Mouse (Mus musculus) kidney, embryonic 15.5 days (tissue): ENCODE measurements at regions not wholly inside any gene's neighbourhood (a gene's known extent, or its start where the extent isn't known, plus 50 kb on each side); places are given as distances from the start of the nearest gene placed in this dataset.

Experiments used
- ATAC-seq: fragments of 200-750 bp; cut with Nextera tagmentation; replicated peaks from 2 replicates; pipeline ENCODE4 v1.8.0; 2017; ENCODE audit warnings: moderate TSS enrichment; ENCODE audit not compliant: low FRiP score
- H3K27ac ChIP-seq: fragments of 300-500 bp; sonication (generic); 2 replicates; pipeline ENCODE4 v1.5.1; 2015; ENCODE audit warnings: mild to moderate bottlenecking, inconsistent platforms
- H3K27me3 ChIP-seq: fragments of 300-500 bp; sonication (generic); 2 replicates; pipeline ENCODE4 v1.6.1; 2015; ENCODE audit warnings: inconsistent platforms
- H3K36me3 ChIP-seq: fragments of 300-500 bp; sonication (generic); 2 replicates; pipeline ENCODE4 v1.6.1; 2015; ENCODE audit warnings: inconsistent platforms
- H3K4me1 ChIP-seq: fragments of 300-500 bp; sonication (generic); 2 replicates; pipeline ENCODE4 v1.6.1; 2015; ENCODE audit warnings: inconsistent platforms
- H3K4me2 ChIP-seq: fragments of 300-500 bp; sonication (generic); 2 replicates; pipeline ENCODE4 v1.6.1; 2015; ENCODE audit warnings: moderate library complexity, mild to moderate bottlenecking, inconsistent platforms
- H3K4me3 ChIP-seq: fragments of 300-500 bp; sonication (generic); replicated peaks from 2 replicates; pipeline ENCODE4 v1.5.1; 2015; ENCODE audit warnings: mild to moderate bottlenecking, inconsistent platforms
- H3K9ac ChIP-seq: fragments of 300-500 bp; sonication (generic); 2 replicates; pipeline ENCODE4 v1.6.1; 2015; ENCODE audit warnings: mild to moderate bottlenecking, inconsistent platforms
- H3K9me3 ChIP-seq: fragments of 300-500 bp; sonication (generic); replicated peaks from 2 replicates; pipeline ENCODE4 v1.6.1; 2016; ENCODE audit warnings: inconsistent platforms
- WGBS: fragments of 180-500 bp; shearing (Covaris S2); methylation state at CpG from one replicate; pipeline ENCODE4 v1.1.7; 2015; ENCODE audit warnings: mixed read lengths; 5-methylcytosine and 5-hydroxymethylcytosine counted together

DNA sequence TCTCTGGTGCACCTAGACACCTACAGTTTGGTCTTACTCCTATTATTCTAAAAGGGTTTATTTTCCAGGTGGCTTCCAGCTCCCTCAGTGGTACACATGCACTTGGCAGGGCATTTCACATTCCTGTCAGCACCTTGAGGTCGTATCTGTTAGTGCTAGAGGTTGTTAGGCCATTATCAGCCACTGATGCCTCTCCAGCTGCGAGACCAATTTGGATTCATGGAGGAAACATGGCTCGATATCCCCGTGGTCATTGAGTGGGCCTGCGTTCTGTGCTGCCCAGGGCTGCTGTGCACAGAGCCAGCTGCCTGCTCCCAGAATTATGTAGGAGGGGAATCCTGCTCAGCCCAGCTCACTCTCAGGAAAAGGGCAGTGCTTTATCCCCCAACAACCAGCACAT lies 60.1 kb upstream of the Irx1 start:
- Histone ChIP-seq H3K9me3 (0 out of 2 replicates have a peak, but pooled peaks cover 2% of the 10 kb centered on the region), H3K27ac (no peak overlapping the region), H3K27me3 (0 out of 2 replicates have a peak, but pooled peaks cover 4% of the 10 kb centered on the region), H3K4me1 (no peaks in the 10 kb centered on the region; the same call in 1 of the 2 replicates), H3K4me2 (no peak overlapping the region), H3K9ac (no peak overlapping the region), H3K4me3 (no peak overlapping the region), H3K36me3 (no peaks in the 10 kb centered on the region)
- no peak for ATAC-seq
- 63% methylated on average over 5 of the region's 5 CpGs for WGBS

DNA sequence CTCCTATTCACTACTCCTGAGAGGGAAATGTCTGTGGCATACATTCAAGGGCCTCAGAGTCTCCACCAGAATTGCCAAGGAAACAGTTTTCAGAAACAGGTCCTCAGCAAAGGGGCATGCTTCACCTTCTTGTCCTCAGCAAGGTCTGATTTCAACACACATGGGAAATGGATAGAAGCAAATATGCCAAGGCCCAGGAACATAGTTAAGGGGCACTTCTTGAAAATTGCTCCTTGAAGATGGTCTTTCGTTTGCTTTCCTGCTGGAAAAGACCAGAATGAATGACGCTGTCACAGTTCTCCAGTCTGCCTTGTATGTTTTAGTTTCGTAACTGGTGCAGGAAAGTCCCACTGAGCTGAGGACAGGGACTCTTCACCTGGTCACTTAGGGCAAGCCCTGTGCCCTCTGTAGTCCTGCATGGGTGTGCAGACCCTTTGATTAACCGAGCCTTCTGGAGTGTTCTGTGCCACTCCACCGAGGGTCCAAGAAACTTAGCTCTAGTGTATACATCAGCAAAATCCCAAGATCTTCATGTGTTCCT lies 80.5 kb upstream of the Irx1 start:
- no peak overlapping the region for H3K4me3 ChIP-seq
- H3K9ac ChIP-seq, result no peak overlapping the region
- H3K27me3 ChIP-seq, result no peaks in the 10 kb centered on the region
- WGBS, result 85% methylated on average over 5 of the region's 5 CpGs
- no peak for ATAC-seq
- H3K36me3 ChIP-seq, result no peaks in the 10 kb centered on the region
- no peak overlapping the region for H3K4me2 ChIP-seq
- H3K4me1 ChIP-seq, result no peaks in the 10 kb centered on the region
- no peak overlapping the region for H3K27ac ChIP-seq
- no peaks in the 10 kb centered on the region for H3K9me3 ChIP-seq

DNA sequence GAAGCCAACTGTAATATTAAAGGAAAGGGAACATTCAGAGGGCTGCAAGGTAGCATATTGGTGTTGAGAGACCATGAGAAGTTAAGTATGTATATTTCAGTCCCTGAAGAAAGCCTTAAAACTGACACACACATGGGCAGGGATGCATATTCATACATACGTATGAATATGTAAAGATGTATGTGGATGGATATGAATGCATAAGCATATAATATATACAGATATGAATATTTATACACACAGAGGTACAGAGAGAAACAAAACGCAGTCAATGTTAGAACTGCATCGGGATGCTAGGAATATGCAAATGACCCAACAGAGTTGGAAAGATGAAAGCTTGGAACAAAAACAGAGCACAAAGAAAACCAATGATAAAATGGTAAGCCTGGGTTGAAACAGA lies 92.9 kb upstream of the Irx1 start:
- Histone ChIP-seq H3K9ac (no peak overlapping the region), H3K27me3 (peaks cover 11% of the 10 kb centered on the region; the same call in 1 of the 2 replicates), H3K9me3 (no peaks in the 10 kb centered on the region), H3K4me1 (no peaks in the 10 kb centered on the region), H3K4me3 (no peak overlapping the region), H3K27ac (no peak overlapping the region), H3K36me3 (no peaks in the 10 kb centered on the region), H3K4me2 (no peak overlapping the region)
- 94% methylated on average over 3 of the region's 3 CpGs for WGBS
- no peak for ATAC-seq

DNA sequence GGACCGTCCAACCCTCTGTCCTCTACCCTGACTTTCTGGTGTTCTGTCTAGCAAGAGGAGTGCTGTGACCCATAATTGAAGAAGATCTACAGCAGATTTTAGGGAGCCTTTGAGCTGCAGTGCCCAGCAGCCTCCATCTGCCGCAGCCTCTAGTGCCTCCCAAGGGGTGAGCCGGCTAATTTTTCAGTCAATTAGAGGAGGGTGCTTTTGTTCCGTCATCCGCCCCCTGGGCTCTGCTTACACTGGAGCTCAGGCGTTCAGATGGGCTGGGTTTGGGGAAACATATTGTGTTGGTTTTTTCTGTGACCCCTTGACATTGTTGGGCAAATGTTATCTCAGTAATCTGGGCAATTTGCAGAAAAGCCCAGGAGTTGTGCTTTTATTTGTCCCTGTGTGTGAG lies 98.1 kb upstream of the Irx1 start:
- Histone ChIP-seq H3K4me1 (no peaks in the 10 kb centered on the region), H3K27me3 (peaks cover 14% of the 10 kb centered on the region), H3K27ac (no peak overlapping the region), H3K36me3 (no peaks in the 10 kb centered on the region), H3K4me3 (no peak overlapping the region), H3K9me3 (no peaks in the 10 kb centered on the region), H3K9ac (no peak overlapping the region), H3K4me2 (no peak overlapping the region)
- WGBS, result 33% methylated on average over 6 of the region's 6 CpGs
- no peak for ATAC-seq

DNA sequence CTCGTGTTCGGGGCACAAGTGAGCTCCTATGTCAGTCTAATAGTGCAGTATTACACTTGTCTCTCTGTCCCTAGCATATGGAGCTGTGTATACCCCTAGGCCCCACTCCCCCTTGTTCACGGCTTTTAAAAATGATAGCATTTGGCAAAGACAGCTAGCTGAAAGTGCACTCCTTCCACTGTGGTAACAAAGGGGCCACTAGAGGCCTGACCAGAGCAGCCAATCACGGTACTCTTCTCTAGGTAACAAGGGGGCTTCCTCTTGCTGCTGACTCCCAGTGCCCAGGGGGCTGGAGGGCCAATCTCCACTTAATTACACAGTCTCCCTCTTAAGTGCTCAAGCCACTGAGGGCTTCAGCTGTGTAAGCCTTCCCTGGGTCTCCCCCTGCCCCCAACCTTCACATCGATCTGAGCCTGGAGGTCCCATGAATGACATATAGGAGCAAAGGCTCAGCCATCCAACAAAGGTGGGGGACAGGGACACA lies 99.8 kb upstream of the Irx1 start:
- H3K4me2 ChIP-seq, result no peak overlapping the region
- WGBS, result 51% methylated on average over 5 of the region's 5 CpGs
- no peaks in the 10 kb centered on the region for H3K4me1 ChIP-seq
- no peak overlapping the region for H3K9ac ChIP-seq
- no peak for ATAC-seq
- no peak overlapping the region for H3K4me3 ChIP-seq
- H3K27ac ChIP-seq, result no peak overlapping the region
- no peaks in the 10 kb centered on the region for H3K9me3 ChIP-seq
- H3K36me3 ChIP-seq, result no peaks in the 10 kb centered on the region
- peaks cover 12% of the 10 kb centered on the region for H3K27me3 ChIP-seq

- Histone ChIP-seq H3K27ac (no peak overlapping the region), H3K9ac (no peak overlapping the region), H3K4me1 (0 out of 2 replicates have a peak, but pooled peaks cover 3% of the 10 kb centered on the region), H3K4me2 (no peak overlapping the region), H3K9me3 (no peaks in the 10 kb centered on the region), H3K4me3 (no peak overlapping the region), H3K36me3 (no peaks in the 10 kb centered on the region), H3K27me3 (peaks cover 19% of the 10 kb centered on the region)
- ATAC-seq, result no peak
- 50% methylated on average over 4 of the region's 5 CpGs for WGBS
These were observed 133.1 kb upstream of the Irx1 start for GRCm38 (mm10) chr13:72096585-72096984.

GRCm38 (mm10) chr13:72097268-72097667 lies 133.7 kb upstream of the Irx1 start:
- no peak for ATAC-seq
- Histone ChIP-seq H3K4me1 (0 out of 2 replicates have a peak, but pooled peaks cover 3% of the 10 kb centered on the region), H3K9ac (no peak overlapping the region), H3K36me3 (no peaks in the 10 kb centered on the region), H3K27me3 (peaks cover 19% of the 10 kb centered on the region), H3K4me2 (no peak overlapping the region), H3K4me3 (no peak overlapping the region), H3K9me3 (no peaks in the 10 kb centered on the region), H3K27ac (no peak overlapping the region)
- WGBS, result 34% methylated on average over 8 of the region's 8 CpGs

GRCm38 (mm10) chr13:72097811-72098210 lies 134.3 kb upstream of the Irx1 start:
- H3K27ac ChIP-seq, result no peak overlapping the region
- ATAC-seq, result no peak
- no peak overlapping the region for H3K4me2 ChIP-seq
- no peak overlapping the region for H3K4me3 ChIP-seq
- H3K36me3 ChIP-seq, result no peaks in the 10 kb centered on the region
- WGBS, result 70% methylated on average over 11 of the region's 11 CpGs
- peaks cover 19% of the 10 kb centered on the region for H3K27me3 ChIP-seq
- H3K9me3 ChIP-seq, result no peaks in the 10 kb centered on the region
- H3K4me1 ChIP-seq, result 0 out of 2 replicates have a peak, but pooled peaks cover 3% of the 10 kb centered on the region
- no peak overlapping the region for H3K9ac ChIP-seq

DNA sequence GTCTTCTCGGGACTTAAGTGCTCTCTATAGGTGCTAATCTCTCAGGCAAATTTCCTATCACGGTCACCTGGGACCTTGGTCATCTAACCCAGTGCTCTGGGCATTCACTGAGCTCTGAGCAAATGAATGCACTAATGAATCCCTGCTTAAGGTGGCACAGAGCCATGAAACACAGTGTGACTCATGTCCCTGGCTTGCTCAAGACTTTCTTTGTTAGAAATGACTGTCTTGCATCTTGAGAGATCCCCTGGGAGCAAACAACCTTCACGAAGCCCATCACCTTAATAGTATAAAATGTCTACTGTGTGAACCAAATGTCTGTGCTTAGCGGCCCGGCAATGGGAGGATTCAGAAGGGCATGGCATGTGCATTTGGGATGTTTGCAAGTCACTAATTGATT lies 137.2 kb upstream of the Irx1 start:
- ATAC-seq, result no peak

DNA sequence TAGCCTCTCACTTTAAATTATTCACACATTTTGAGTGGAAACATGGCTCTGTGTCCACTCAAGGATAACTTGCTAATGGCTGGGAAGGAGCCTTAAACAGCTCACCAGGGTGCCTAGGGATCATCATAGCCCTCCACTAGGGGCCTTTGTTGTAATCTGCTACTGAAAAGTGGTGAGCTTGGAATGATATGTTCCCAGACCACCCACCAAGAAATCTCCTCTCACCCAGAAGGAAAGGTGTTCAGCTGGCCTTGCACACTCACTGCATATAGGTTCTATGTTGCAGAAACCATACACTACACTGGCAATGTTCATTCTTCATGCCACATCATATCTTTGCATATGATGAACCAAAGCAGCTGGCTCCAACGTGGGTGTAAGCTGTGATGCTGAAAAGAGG lies 145.1 kb upstream of the Irx1 start:
- Histone ChIP-seq H3K9ac (no peak overlapping the region), H3K4me2 (no peak overlapping the region), H3K27ac (no peak overlapping the region), H3K4me3 (no peak overlapping the region), H3K4me1 (no peaks in the 10 kb centered on the region), H3K36me3 (no peaks in the 10 kb centered on the region), H3K9me3 (no peaks in the 10 kb centered on the region), H3K27me3 (peaks cover 15% of the 10 kb centered on the region)
- ATAC-seq, result no peak
- WGBS, result 64% methylated on average over 1 of the region's 1 CpGs

More for the DNA sequence above, 137.2 kb upstream of the Irx1 start:
- H3K4me1 ChIP-seq, result 0 out of 2 replicates have a peak, but pooled peaks cover 3% of the 10 kb centered on the region
- H3K36me3 ChIP-seq, result no peaks in the 10 kb centered on the region
- no peak overlapping the region for H3K27ac ChIP-seq
- no peaks in the 10 kb centered on the region for H3K9me3 ChIP-seq
- 62% methylated on average over 5 of the region's 5 CpGs for WGBS
- no peak overlapping the region for H3K9ac ChIP-seq
- peaks cover 19% of the 10 kb centered on the region for H3K27me3 ChIP-seq
- no peak overlapping the region for H3K4me2 ChIP-seq
- H3K4me3 ChIP-seq, result no peak overlapping the region

DNA sequence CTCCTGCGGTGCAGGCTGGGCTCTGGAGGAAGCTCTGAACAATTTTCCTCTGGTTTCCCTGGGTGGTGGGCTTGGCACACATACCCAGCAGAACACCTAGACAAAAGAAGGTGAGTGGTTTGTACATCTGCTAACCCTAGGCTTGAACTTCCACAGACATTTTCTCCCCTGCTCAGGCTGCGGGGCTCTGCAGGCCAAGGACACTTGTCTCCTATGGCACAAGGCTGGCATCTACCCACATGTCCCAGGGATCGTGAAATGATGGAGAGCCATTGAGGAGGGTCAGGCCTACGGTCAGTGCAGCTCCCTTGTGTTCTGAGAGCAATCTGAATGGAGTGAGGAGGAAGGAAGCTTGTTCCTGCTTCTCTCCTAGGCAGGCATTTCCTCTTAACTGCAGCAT lies 150.4 kb upstream of the Irx1 start:
- no peaks in the 10 kb centered on the region for H3K36me3 ChIP-seq
- H3K9me3 ChIP-seq, result no peaks in the 10 kb centered on the region
- H3K4me3 ChIP-seq, result no peak overlapping the region
- H3K4me1 ChIP-seq, result no peaks in the 10 kb centered on the region
- 79% methylated on average over 4 of the region's 4 CpGs for WGBS
- H3K4me2 ChIP-seq, result no peak overlapping the region
- peaks cover 42% of the 10 kb centered on the region for H3K27me3 ChIP-seq
- no peak for ATAC-seq
- H3K9ac ChIP-seq, result no peak overlapping the region
- H3K27ac ChIP-seq, result no peak overlapping the region

GRCm38 (mm10) chr13:72114776-72115663 lies 151.5 kb upstream of the Irx1 start:
- H3K27ac ChIP-seq, result no peak overlapping the region
- H3K36me3 ChIP-seq, result no peaks in the 10 kb centered on the region
- H3K9me3 ChIP-seq, result no peaks in the 10 kb centered on the region
- H3K4me1 ChIP-seq, result no peaks in the 10 kb centered on the region
- no peak overlapping the region for H3K9ac ChIP-seq
- no peak overlapping the region for H3K4me3 ChIP-seq
- peaks cover 42% of the 10 kb centered on the region for H3K27me3 ChIP-seq
- peak; percentile 54; the same call in 1 of the 2 replicates for ATAC-seq
- WGBS, result 29% methylated on average over 10 of the region's 10 CpGs
- H3K4me2 ChIP-seq, result no peak overlapping the region
